Mouse (Mus musculus) urinary bladder, postnatal 10 days (tissue): ENCODE results near the gene Tex29.

ENCODE experiments used
- DNase-seq: peaks from one replicate; pipeline ENCODE4 v3.0.0; 2022; ENCODE audit warnings: low spot score

Tex29 gene

GRCm38 (mm10) chr8:11840174-11840573, at the start of gene Tex29:
Gene Tex29, plus strand, starts transcription at chr8:11840474.
- DNase-seq: no peak

DNA sequence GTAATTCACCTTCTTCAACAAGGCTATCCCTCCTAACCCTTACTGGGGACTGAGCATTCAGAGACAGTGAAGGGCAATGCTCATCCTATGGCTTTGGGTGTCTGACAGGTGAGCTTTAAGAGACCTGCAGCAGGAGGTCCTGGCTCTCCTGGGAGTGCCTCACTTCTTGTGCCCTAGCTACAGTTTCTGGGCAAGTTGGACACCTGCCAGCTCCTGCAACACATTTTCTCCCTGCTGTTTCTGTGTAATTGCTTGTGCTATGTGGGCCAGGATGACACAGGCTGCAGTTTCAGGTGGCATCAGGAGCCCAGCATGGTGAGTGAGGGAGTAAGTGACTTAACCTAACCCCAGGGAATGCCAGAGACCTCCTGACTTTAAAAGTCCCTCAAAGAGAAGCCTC, 45.3 kb upstream of the Tex29 start:
- DNase-seq: no peak

- no peak for DNase-seq
Observed at GRCm38 (mm10) chr8:11797128-11797527, 43.1 kb upstream of the Tex29 start.

DNA sequence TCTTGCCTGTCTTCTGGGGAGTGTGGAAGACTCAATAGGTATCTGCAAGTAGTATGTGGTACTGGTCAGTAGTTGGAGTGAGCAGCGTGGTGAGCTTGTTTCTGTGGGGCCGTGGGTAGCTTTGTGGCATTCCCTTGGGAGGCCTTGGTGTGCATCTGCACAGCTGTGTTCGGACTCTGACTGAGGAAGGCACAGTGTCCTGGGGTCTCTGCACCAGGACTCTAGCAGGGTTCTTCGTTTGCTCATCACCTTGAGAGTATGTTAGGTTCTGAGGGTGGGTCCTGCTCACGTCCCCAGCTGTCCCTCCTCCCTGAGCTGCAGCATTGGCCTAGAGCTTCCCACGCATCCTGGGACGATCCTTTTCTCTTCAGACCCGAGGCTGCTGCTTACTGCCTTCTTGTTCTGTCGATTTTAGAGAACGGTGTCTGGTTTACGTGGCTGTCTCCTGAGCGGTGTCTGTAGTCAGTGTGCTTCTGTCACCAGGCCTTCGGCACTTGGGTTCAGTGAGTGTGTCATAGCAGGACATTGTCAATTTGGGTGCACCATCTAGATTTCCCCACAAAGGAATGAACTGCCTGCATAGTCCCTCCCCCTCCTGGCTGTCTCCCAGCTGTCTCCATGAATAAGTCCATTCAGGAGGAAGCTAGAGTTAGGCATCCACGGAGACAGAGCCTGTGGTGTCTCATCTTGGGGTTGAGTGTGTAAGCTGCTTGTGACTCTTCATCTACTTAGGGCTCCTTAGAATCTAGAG, 42.4 kb upstream of the Tex29 start:
- DNase-seq: no peak

GRCm38 (mm10) chr8:11798480-11798867, 41.8 kb upstream of the Tex29 start:
- no peak for DNase-seq

DNA sequence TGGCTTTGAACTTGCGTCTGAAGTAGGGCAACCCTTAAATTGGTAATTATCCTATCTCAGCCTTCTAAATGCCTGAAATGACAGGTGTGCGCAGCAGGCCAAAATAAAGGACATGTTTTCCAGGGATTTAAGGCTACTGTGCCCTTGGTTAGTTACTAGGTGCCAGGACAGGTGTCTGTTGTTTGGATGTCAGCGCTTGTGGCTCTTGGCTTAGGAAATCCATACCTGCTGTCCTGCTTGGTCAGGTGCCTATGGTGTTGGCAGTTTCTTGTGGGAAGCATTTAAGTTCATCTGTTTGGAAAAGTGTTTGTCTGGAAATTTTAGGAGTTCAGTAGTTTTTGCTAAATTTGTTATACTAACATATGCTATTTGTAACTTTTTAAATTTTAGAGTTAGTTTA, 41.2 kb upstream of the Tex29 start:
- no peak for DNase-seq

GRCm38 (mm10) chr8:11800481-11800880, 39.8 kb upstream of the Tex29 start:
- DNase-seq: no peak

DNA sequence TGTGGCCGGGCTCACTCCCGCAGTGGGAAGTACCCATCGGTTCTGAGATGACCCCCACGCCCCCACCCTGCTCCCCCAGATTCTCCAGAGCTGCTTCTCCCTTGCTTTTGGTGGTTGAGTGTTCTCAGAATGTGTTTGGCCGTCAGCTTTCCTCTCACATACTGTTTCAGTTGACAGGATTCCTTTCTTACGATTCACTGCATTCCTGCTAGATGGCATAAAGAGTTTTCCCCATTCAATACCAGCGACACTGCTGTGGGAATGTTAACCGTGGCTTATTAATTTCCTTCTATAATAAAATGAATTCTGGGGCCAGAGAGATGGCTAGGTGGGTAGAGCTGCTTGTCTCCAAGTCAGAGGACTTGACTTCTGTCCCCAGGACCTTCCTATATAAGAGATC, 38.7 kb upstream of the Tex29 start:
- DNase-seq: no peak

DNA sequence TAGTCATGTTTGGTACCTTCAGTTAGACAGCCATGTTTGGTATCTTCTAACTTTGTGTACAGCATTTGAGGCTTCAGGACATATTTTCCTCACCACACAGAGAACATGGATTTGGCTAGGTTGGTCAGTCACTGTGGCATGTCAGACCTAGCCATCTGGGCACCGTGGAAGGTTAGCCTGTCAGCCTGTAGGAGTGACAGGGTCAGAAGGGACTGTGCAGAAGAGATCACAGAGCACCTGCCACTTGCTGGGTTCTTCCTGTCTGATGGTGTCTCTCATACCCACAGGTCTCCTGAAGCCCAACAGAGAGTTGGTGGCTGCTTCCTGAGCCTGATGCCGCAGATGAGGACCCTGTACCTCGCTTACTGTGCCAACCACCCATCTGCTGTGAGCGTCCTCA, 35.4 kb upstream of the Tex29 start:
- no peak for DNase-seq

- DNase-seq: no peak
Observed at GRCm38 (mm10) chr8:11806252-11806651, 34.0 kb upstream of the Tex29 start.

GRCm38 (mm10) chr8:11807361-11807760, 32.9 kb upstream of the Tex29 start:
- DNase-seq: no peak

DNA sequence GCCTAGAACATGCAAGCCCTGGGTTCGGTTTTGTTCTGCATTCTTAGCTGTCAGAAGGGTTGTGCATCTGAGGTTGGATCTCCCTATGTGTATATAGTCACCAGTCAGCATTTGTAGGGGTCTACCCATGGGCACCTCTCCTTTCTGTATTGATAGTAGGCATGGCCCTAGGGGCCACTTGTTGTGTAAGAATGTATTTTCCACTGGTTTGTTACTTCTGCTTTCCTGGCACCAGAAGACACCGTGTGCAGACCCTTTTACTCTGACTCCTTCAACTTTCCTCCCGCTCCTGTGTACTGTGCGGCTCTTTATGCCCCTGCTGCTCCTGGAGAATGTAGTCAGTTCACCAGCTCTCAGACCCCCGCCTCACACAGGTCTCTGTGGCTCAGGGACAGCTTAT, 32.2 kb upstream of the Tex29 start:
- DNase-seq: no peak

DNA sequence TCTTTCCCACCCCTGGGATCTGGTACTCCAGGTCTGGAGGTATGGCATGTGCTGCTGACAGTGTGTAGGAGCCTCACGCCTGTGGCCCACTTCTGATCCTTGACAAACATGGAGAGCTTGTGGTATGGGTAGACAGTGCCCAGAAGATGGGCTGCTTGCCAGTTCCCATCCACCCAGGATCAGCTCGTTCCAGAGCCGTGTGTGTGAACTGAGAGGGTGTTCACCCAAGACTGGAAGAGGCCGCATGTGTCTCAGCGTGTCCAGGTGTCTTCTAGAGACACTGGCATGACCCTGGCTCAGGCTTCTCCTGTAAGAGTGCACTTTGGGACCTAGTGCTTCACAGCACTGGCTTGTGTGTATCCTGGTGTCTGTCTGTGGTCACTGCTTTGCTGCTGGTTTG, 29.8 kb upstream of the Tex29 start:
- DNase-seq: no peak

DNA sequence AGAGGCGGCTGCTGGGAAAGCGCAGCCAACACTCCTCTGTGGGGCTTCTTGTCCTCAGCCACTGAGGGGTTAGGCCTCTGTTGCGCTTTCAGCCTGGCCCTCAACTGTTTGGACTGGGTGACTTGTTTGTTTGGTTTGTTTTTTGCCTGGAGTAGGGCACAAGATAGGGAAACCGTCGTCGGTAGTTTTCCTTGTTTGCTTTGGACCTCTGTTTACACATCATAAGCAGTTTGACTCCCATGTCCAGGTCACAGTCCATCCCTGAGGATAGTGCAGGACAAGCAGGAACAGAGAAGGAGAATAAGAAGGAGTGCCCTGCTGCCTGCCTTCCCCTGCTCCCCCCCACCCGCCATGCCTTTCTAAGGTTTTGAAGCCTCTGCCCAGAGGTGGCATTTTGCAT, 26.5 kb upstream of the Tex29 start:
- DNase-seq: no peak

GRCm38 (mm10) chr8:11815206-11815605, 25.1 kb upstream of the Tex29 start:
- no peak for DNase-seq

- no peak for DNase-seq
Observed at GRCm38 (mm10) chr8:11820136-11820535, 20.1 kb upstream of the Tex29 start.

- no peak for DNase-seq
Observed at GRCm38 (mm10) chr8:11820568-11820967, 19.7 kb upstream of the Tex29 start.

DNA sequence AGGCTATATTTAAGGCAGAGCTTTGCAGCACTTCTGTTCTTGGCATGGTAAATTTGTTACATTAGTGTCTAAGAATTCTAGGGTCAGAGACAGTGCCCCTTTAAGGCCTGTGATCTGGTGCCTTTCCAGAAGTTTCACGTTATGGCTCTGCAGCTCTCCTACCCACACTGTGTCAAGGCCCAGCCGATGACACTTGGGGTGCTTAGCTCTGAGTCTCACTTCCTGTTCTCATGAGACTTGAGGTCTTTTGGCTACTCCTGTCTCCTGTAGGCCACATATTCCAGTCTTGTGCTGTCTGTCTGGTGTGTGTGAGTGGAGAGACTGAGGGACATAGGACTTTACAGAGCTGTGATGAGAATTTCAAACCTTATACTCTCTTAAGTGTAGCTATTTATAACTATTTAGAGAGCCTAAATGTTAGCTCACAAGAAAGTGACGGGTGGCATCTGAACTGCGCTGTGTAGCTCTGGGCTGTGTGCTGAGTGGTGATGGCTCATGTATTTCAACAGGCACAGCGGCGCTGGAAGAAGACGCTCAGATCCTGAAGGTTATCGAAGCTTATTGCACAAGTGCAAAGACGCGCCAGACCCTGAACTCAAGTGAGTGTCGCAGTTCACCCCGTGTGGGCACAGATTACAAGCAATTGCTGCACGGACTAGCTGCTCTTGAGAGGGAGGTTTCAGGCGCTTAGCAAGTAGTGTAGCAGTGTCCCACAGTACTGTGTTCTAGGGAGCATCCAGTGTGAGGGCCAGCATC, 18.6 kb upstream of the Tex29 start:
- DNase-seq: no peak

DNA sequence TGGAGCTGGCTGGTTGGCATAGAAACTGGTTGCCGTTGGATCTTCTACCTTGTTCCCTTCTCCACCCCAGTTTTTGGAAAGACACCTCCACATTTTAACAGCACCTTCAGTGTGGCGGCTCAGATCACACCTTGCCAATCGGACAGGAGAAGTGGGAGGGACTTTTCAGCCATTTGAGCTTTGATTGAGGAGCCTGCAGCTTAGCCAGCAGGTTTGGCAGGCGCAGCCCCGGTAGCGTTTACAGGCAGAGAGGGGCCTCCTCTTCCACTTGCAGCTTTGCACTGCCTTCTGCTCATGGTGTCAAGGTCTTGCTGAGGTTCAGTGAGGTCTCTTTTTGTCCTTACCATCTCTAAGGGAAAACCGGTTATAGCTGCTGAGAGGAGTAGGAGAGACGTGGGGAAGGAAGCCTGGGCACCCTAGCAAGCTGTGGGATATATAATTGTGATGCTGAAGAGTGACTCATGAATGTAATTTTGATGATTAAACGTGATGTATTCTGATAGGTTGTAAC, 17.7 kb upstream of the Tex29 start:
- DNase-seq: no peak

DNA sequence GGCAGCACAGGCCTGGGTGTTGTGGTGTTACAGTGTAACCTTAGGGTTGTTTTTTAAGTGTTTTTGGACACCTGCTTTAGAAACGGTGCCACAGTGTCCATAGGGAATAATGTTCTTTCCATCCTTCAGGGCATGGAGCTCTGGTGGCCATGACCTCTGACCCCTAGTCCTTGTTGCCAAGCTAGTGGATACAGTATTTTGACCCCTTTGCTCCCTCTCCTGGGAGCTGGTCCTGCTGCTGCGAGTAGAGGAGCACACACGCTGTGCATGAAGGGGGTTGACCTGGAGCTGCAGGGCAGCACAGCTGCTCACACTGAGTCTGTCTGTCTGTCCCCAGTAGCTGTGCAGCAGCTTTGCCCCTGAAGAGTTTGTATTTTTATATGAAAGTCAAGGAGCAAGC, 14.5 kb upstream of the Tex29 start:
- no peak for DNase-seq

GRCm38 (mm10) chr8:11827312-11827711, 13.0 kb upstream of the Tex29 start:
- DNase-seq: no peak

DNA sequence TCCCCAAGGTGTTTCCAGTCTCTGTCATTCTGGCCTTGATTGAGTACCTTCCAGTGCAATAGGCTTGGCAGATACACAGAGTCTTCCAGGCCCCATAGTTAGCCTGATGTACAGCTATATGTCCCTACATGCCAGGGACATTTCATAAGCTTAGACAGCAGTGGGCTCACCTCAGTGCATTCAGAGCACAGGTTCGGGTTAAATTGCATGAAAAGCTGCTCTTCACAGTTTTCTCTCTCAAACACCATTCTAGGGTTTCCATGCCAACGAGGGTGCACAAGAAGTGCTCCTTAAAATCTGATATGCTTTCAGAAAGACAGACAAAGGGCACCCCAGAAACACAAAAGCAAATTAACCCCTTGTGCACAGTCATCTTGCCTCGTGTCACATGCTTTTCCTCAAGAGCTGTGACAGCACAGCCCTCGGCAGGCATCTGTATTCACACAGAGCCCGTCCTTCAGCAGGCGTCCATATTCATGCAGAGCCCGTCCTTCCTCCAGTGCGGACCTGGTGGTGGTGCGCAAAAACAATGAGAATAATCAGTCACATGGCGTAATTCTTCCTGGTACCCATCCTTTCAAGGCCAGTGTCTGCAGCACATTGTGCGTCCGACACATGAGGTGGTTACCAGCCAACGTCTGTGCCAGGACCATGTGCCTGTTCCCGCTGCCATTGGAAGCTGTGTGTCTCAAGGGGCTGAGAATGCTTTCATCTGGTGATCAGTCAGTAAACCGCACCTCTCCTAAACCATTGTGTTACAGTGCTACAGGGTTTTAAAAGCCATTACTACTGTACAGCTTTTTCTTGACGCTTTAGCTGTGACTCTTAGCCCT, 9.8 kb upstream of the Tex29 start:
- DNase-seq: no peak

DNA sequence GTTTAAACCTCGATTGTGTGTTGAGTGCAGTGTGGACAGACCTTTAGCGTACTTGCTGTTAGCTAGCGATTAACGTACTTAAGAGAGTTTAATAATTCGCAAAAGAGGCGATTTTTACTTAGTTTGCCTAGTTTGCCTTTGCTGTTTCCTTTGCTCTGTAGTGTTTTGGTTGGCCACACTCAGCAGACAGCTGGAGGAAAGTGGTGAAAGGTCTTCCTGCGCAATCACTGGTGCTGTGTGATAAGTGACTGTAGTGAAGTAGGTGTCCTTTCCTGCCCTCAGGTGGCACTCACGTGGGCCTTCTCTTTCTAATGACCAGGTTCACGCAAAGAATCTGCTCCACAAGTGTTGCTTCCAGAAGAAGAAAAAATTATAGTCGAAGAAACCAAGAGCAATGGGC, 9.1 kb upstream of the Tex29 start:
- DNase-seq: no peak
